Mouse (Mus musculus) adrenal gland, adult 10 weeks (tissue): ENCODE measurements around the gene Zfhx3. TPM values are rescaled to one million over a fixed set of nuclear protein-coding genes. Genes with fewer than 3 reads are reported as not detected.

Experiments
- polyA plus RNA-seq: library from polyadenylated mRNA; stranded (reverse); fragments of 350-450 nt; fragmentation: Illumina TruSeq; extraction: RNeasy Lipid Tissue Mini Kit (QIAGEN cat#74804); gene quantifications from one replicate; pipeline ENCODE4 v1.2.3, GENCODE M21; 2014; ENCODE audit warnings: low read depth, low replicate concordance

Zfhx3 gene
- polyA plus RNA-seq: 8.7 TPM

GRCm38 (mm10) chr8:107941922-107942694 lies at the start of gene Zfhx3:
Gene Zfhx3, plus strand, starts transcription at chr8:107942644.

